In the genomic region with DNA sequence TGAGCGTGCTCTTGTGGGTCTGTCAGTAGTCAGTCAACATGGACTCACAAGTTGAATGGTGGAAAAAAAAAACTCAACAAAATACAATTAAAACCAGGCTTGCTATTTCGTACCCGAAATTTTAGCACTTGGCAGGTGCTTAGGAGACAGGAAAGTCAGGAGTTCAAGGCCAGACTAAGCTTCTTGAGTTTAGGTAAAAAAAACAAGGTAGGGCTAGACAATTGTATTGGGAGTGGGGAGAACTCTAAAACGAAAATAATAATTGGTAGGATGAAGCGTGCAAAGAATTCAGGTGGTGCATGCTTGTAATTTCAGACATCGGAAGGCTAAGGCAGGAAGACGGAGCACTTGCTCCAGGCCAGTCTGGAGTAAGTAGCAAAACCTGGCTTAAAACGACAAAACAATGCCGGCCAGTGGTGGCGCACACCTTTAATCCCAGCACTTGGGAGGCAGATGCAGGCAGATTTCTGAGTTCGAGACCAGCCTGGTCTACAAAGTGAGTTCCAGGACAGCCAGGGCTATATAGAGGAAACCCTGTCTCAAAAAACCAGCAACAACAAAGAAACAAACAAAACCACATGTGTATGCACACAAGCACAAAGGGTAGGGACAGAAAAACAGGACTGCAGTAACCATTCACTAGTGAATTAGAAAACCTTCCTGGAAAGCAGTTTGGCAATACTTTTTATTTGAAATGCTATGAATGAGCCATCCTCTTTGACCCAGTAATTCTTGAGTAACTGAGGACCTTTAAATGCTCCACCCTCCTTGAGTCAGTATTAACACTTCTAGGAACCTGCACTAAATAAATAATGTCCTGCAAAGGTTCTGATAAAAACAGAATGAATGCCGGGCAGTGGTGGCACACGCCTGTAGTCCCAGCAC, we compare ENCODE assay signal across 8 mouse cellular contexts. TPM values are rescaled to one million over a fixed set of nuclear protein-coding genes. Genes with fewer than 3 reads are reported as not detected.
DNase-seq lines count a peak whose midpoint lies in the region; ATAC-seq and TF ChIP-seq lines count a peak whose summit lies in the region.

No protein-coding gene starts in this region.

- 61% methylated on average over 13 of the region's 13 CpGs for WGBS in heart, embryonic 11.5 days (ENCODE audit: insufficient replicate concordance)
- WGBS in heart, postnatal 0 days: 60% methylated on average over 13 of the region's 13 CpGs
- WGBS in midbrain, embryonic 11.5 days: 65% methylated on average over 13 of the region's 13 CpGs

- H3K27me3 ChIP-seq in heart, embryonic 11.5 days (ENCODE audit: control insufficient read depth, insufficient read depth, low read length): no peaks in the 10 kb centered on the region
- H3K27me3 ChIP-seq in heart, postnatal 0 days (ENCODE audit: control insufficient read depth, insufficient read depth, low read length): no peaks in the 10 kb centered on the region
- H3K27me3 ChIP-seq in midbrain, embryonic 11.5 days (ENCODE audit: control insufficient read depth, insufficient read depth, low read length): no peaks in the 10 kb centered on the region

- H3K4me2 ChIP-seq in heart, embryonic 11.5 days: peak overlapping the region; percentile 69
- peak overlapping the region; percentile 57 for H3K4me2 ChIP-seq in heart, postnatal 0 days (ENCODE audit: low read depth, low read length)
- peak overlapping the region; percentile 47 for H3K4me2 ChIP-seq in midbrain, embryonic 11.5 days

- no peak for TF ChIP-seq CTCF in heart, postnatal 0 days (IDR thresholded peaks at IDR 0.05; ENCODE audit: low read depth)

- peak overlapping the region; percentile 78 for H3K27ac ChIP-seq in heart, embryonic 11.5 days (ENCODE audit: low read depth, low read length)
- peak overlapping the region; percentile 13; the same call in 1 of the 2 replicates for H3K27ac ChIP-seq in ES-E14 (ENCODE audit: insufficient read depth, low read depth, low read length, poor library complexity, severe bottlenecking)
- peak overlapping the region; percentile 88 for H3K27ac ChIP-seq in heart, postnatal 0 days (ENCODE audit: low read depth)
- no peak overlapping the region for H3K27ac ChIP-seq in midbrain, embryonic 11.5 days (ENCODE audit: low read depth, low read length)

- ATAC-seq in heart, embryonic 11.5 days (replicated peaks; ENCODE audit: insufficient number of reproducible peaks, low FRiP score, low TSS enrichment): no peak
- ATAC-seq in heart, postnatal 0 days (ENCODE audit: insufficient read depth, low read depth): no peak
- ATAC-seq in midbrain, embryonic 11.5 days (ENCODE audit: low FRiP score): no peak

- in situ Hi-C loops in ES-E14 (cut with MboI; ENCODE audit: low sequenced_read_pairs in 2 of 2, unreplicated experiment in 2 of 2): no loop called here

- H3K4me1 ChIP-seq in heart, embryonic 11.5 days (ENCODE audit: control insufficient read depth, insufficient read depth, low read length): peaks cover 12% of the 10 kb centered on the region
- 0 out of 4 replicates have a peak, but pooled peaks cover 0 to 2% of the 10 kb centered on the region in 2 experiments for H3K4me1 ChIP-seq in ES-E14 (ENCODE audit: control insufficient read depth in 2 of 2, insufficient read depth in 2 of 2, low read length in 2 of 2, poor library complexity in 1 of 2)
- H3K4me1 ChIP-seq in heart, postnatal 0 days (ENCODE audit: control insufficient read depth, insufficient read depth): 0 out of 2 replicates have a peak, but pooled peaks cover 5% of the 10 kb centered on the region
- peaks cover 9% of the 10 kb centered on the region for H3K4me1 ChIP-seq in midbrain, embryonic 11.5 days (ENCODE audit: control insufficient read depth, insufficient read depth, low read length)

- no peak for TF ChIP-seq EP300 in heart, postnatal 0 days (IDR thresholded peaks at IDR 0.05; ENCODE audit: low read depth)

- peak overlapping the region; percentile 41 for H3K4me3 ChIP-seq in heart, embryonic 11.5 days (ENCODE audit: low read depth, low read length)
- peak overlapping the region; percentile 60 to 69 for H3K4me3 ChIP-seq in ES-E14 (ENCODE audit: insufficient read depth in 1 of 2, low read depth in 1 of 2, low read length in 2 of 2, poor library complexity in 1 of 2, severe bottlenecking in 1 of 2)
- peak overlapping the region; percentile 41 for H3K4me3 ChIP-seq in heart, postnatal 0 days (ENCODE audit: low read depth, low read length)
- peak overlapping the region; percentile 79 for H3K4me3 ChIP-seq in midbrain, embryonic 11.5 days (ENCODE audit: low read depth, low read length)

- peak overlapping the region; percentile 61; the same call in 1 of the 2 replicates for H3K9ac ChIP-seq in heart, embryonic 11.5 days (ENCODE audit: low read depth, low read length)
- peak overlapping the region; percentile 63; the same call in 1 of the 2 replicates for H3K9ac ChIP-seq in ES-E14 (ENCODE audit: insufficient read depth, low read depth, low read length, poor library complexity, severe bottlenecking)
- H3K9ac ChIP-seq in heart, postnatal 0 days (replicated peaks; ENCODE audit: low read depth, low read length): peak overlapping the region; percentile 21; the same call in 1 of the 2 replicates
- peak overlapping the region; percentile 56 for H3K9ac ChIP-seq in midbrain, embryonic 11.5 days (ENCODE audit: low read length)

- H3K36me3 ChIP-seq in heart, embryonic 11.5 days (ENCODE audit: control insufficient read depth, insufficient read depth, low read length): 0 out of 2 replicates have a peak, but pooled peaks cover 3% of the 10 kb centered on the region
- peaks cover 12% of the 10 kb centered on the region for H3K36me3 ChIP-seq in ES-E14 (ENCODE audit: control insufficient read depth, insufficient read depth, low read length, poor library complexity, severe bottlenecking)
- H3K36me3 ChIP-seq in heart, postnatal 0 days (replicated peaks; ENCODE audit: control insufficient read depth, insufficient read depth, low read length): peaks cover 6% of the 10 kb centered on the region
- H3K36me3 ChIP-seq in midbrain, embryonic 11.5 days (ENCODE audit: control insufficient read depth, insufficient read depth, low read length): no peaks in the 10 kb centered on the region

- no peaks in the 10 kb centered on the region for H3K9me3 ChIP-seq in heart, embryonic 11.5 days (replicated peaks; ENCODE audit: control insufficient read depth, low read length)
- H3K9me3 ChIP-seq in ES-E14 (ENCODE audit: control insufficient read depth, insufficient read depth, low read depth, low read length): no peaks in the 10 kb centered on the region
- no peaks in the 10 kb centered on the region for H3K9me3 ChIP-seq in heart, postnatal 0 days (replicated peaks; ENCODE audit: control insufficient read depth, low read length)
- H3K9me3 ChIP-seq in midbrain, embryonic 11.5 days (ENCODE audit: control insufficient read depth, low read length): no peaks in the 10 kb centered on the region

- intact Hi-C loops in heart, postnatal 25 days (cut with DNase I): loop anchor here (5.0 kb wide), 1 partner anchor 39 kb away; no protein-coding TSS in a partner anchor

- no peak for DNase-seq in heart, postnatal 25 days (ENCODE audit: low spot score)
- DNase-seq in ES-E14 (ENCODE audit: low read depth, low spot score): no peak
- no peak for DNase-seq in heart, postnatal 0 days (ENCODE audit: low spot score)
- peak; percentile 81 for DNase-seq in midbrain, embryonic 11.5 days (ENCODE audit: low spot score, missing footprints)
- no peak for DNase-seq in urinary bladder, adult 2 months (ENCODE audit: low spot score)
- DNase-seq in ovary, postnatal 14 days (ENCODE audit: low spot score): no peak
- DNase-seq in spleen, postnatal 14 days (ENCODE audit: low spot score in 2 of 2): no peak

RNA-seq across cellular contexts. Expression of a gene that starts 1.0 kb away (rescaled TPM):
- polyA plus RNA-seq in heart, embryonic 11.5 days (2014; fragmentation: Nextera tagmentation; extraction: Ambion mirVana): 1,582 and 1,616 TPM in 2 replicates
- total RNA-seq in heart, postnatal 25 days (2021): 1,000 to 10,000 TPM; 3,505 to 3,833 TPM
- total RNA-seq in ES-E14 (2012; rRNA removed): 726 and 963 TPM in 2 replicates
- total RNA-seq in heart, postnatal 0 days (2014; rRNA removed; ENCODE audit: low replicate concordance): 4,197 and 4,922 TPM in 2 replicates
- 4,840 and 4,941 TPM in 2 replicates for polyA plus RNA-seq in heart, postnatal 0 days (2015; fragmentation: Nextera tagmentation; extraction: Ambion mirVana)
- polyA plus RNA-seq in midbrain, embryonic 11.5 days (2014; fragmentation: Nextera tagmentation; extraction: Ambion mirVana): 405 and 437 TPM in 2 replicates
- polyA plus RNA-seq in urinary bladder, adult 2 months (2012; rRNA removed): 217 and 242 TPM in 2 replicates

RNA-seq across cellular contexts. Expression of a gene that starts 11.3 kb away (rescaled TPM):
- 23.0 and 33.1 TPM in 2 replicates for polyA plus RNA-seq in heart, embryonic 11.5 days (2014; fragmentation: Nextera tagmentation; extraction: Ambion mirVana)
- 10 to 100 TPM; 29.0 to 32.2 TPM for total RNA-seq in heart, postnatal 25 days (2021)
- 42.5 and 75.9 TPM in 2 replicates for total RNA-seq in ES-E14 (2012; rRNA removed)
- total RNA-seq in heart, postnatal 0 days (2014; rRNA removed; ENCODE audit: low replicate concordance): 42.4 and 44.4 TPM in 2 replicates
- 19.3 and 20.0 TPM in 2 replicates for polyA plus RNA-seq in heart, postnatal 0 days (2015; fragmentation: Nextera tagmentation; extraction: Ambion mirVana)
- polyA plus RNA-seq in midbrain, embryonic 11.5 days (2014; fragmentation: Nextera tagmentation; extraction: Ambion mirVana): 21.5 and 22.3 TPM in 2 replicates
- polyA plus RNA-seq in urinary bladder, adult 2 months (2012; rRNA removed): 56.8 and 65.1 TPM in 2 replicates

RNA-seq across cellular contexts. Expression of a gene that starts 35.3 kb away (rescaled TPM):
- polyA plus RNA-seq in heart, embryonic 11.5 days (2014; fragmentation: Nextera tagmentation; extraction: Ambion mirVana): not detected in 2 replicates
- not detected for total RNA-seq in heart, postnatal 25 days (2021)
- total RNA-seq in ES-E14 (2012; rRNA removed): 23.3 and 160 TPM in 2 replicates
- not detected in 2 replicates for total RNA-seq in heart, postnatal 0 days (2014; rRNA removed; ENCODE audit: low replicate concordance)
- not detected in 2 replicates for polyA plus RNA-seq in heart, postnatal 0 days (2015; fragmentation: Nextera tagmentation; extraction: Ambion mirVana)
- not detected in 2 replicates for polyA plus RNA-seq in midbrain, embryonic 11.5 days (2014; fragmentation: Nextera tagmentation; extraction: Ambion mirVana)
- 0.03 TPM in 1 of 2 replicates, not detected in the other for polyA plus RNA-seq in urinary bladder, adult 2 months (2012; rRNA removed)

RNA-seq across cellular contexts. Expression of a gene that starts 41.8 kb away (rescaled TPM):
- polyA plus RNA-seq in heart, embryonic 11.5 days (2014; fragmentation: Nextera tagmentation; extraction: Ambion mirVana): 27.1 and 31.3 TPM in 2 replicates
- 10 to 100 TPM; 45.7 to 46.9 TPM for total RNA-seq in heart, postnatal 25 days (2021)
- 51.5 and 79.4 TPM in 2 replicates for total RNA-seq in ES-E14 (2012; rRNA removed)
- 24.0 and 25.2 TPM in 2 replicates for total RNA-seq in heart, postnatal 0 days (2014; rRNA removed; ENCODE audit: low replicate concordance)
- polyA plus RNA-seq in heart, postnatal 0 days (2015; fragmentation: Nextera tagmentation; extraction: Ambion mirVana): 59.4 and 63.0 TPM in 2 replicates
- 36.7 and 43.0 TPM in 2 replicates for polyA plus RNA-seq in midbrain, embryonic 11.5 days (2014; fragmentation: Nextera tagmentation; extraction: Ambion mirVana)
- 50.3 and 53.7 TPM in 2 replicates for polyA plus RNA-seq in urinary bladder, adult 2 months (2012; rRNA removed)

RNA-seq across cellular contexts. Expression of a gene that starts 52.1 kb away (rescaled TPM):
- not detected in 2 replicates for polyA plus RNA-seq in heart, embryonic 11.5 days (2014; fragmentation: Nextera tagmentation; extraction: Ambion mirVana)
- not detected for total RNA-seq in heart, postnatal 25 days (2021)
- 0.89 and 1.5 TPM in 2 replicates for total RNA-seq in ES-E14 (2012; rRNA removed)
- total RNA-seq in heart, postnatal 0 days (2014; rRNA removed; ENCODE audit: low replicate concordance): not detected in 2 replicates
- not detected in 2 replicates for polyA plus RNA-seq in heart, postnatal 0 days (2015; fragmentation: Nextera tagmentation; extraction: Ambion mirVana)
- not detected in 2 replicates for polyA plus RNA-seq in midbrain, embryonic 11.5 days (2014; fragmentation: Nextera tagmentation; extraction: Ambion mirVana)
- not detected in 2 replicates for polyA plus RNA-seq in urinary bladder, adult 2 months (2012; rRNA removed)
